Mouse (Mus musculus): Measurements from ENCODE around the gene Glrb.

DNA sequence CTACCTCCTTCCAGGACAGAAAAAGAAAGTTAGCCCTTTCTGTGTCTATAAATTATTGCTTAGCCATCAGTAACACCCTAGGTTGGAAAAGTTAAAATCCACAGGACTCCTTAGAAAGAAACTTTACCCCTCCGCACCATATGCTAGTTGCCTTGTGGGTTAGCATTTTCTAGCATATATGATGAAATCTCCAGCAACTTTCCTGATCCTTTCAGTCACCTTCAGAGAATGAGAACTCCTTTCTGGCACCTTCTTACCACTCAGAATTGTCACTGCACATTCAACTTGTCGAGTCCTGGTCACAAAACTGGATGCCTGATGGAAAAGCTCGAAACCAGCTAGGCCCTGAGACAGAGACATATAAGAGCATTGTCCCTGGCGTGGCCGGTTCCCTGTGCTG lies 19.1 kb downstream of the Glrb start:
- TF ChIP-seq CTCF (IDR thresholded peaks at IDR 0.05; ENCODE audit: insufficient read depth, low read length) (no peak), POLR2A (IDR thresholded peaks at IDR 0.05; ENCODE audit: borderline replicate concordance, extremely low read depth, low read depth, low read length) (no peak)

Measured in lung, adult 2 months (tissue).